Mouse (Mus musculus) heart, postnatal 25 days (tissue): ENCODE measurements around the gene Dvl3. TPM values are rescaled to one million over a fixed set of nuclear protein-coding genes. Genes with fewer than 3 reads are reported as not detected.

Source experiments
- DNase-seq: peaks from one replicate; pipeline ENCODE4 v3.0.0; 2022; ENCODE audit warnings: low spot score
- intact Hi-C: fragments of 180-260 bp; cut with DNase I; formaldehyde crosslinking; loops from one replicate; pipeline ENCODE4 v1.15.1; 2025
- total RNA-seq, 2 experiments: library from RNA; stranded (reverse); gene quantifications; 2 replicates each; pipeline ENCODE4 v1.2.3; 2021

Dvl3 gene
- total RNA-seq, 2 experiments from 2014 or later = 44.9 to 46.8 TPM

- intact Hi-C loops = loop anchor here (10.0 kb wide), 1 partner anchor 701 kb away; no protein-coding TSS in a partner anchor
- DNase-seq = no peak
These were observed 23.3 kb upstream of the Dvl3 start for GRCm38 (mm10) chr16:20493452-20493851.

- intact Hi-C loops = loop anchor here (1.0 to 10.0 kb wide), 4 partner anchors 50 to 698 kb away; partner anchors contain the start of gene Abcf3
- no peak for DNase-seq
These were observed 19.8 kb upstream of the Dvl3 start for GRCm38 (mm10) chr16:20496671-20497600.

GRCm38 (mm10) chr16:20497980-20498676 is 18.7 kb upstream of the Dvl3 start:
- intact Hi-C loops = loop anchor here (2.0 to 10.0 kb wide), 3 partner anchors 49 to 697 kb away; partner anchors contain the start of gene Abcf3
- DNase-seq = no peak

GRCm38 (mm10) chr16:20498677-20499475 is 17.9 kb upstream of the Dvl3 start, which contains the start of gene Eif2b5:
Gene Eif2b5, plus strand, starts transcription at chr16:20498817.
- intact Hi-C loops = loop anchor here (1.0 to 10.0 kb wide), 3 partner anchors 16 to 696 kb away; partner anchors contain the start of gene Abcf3
- peak; percentile 86 for DNase-seq

GRCm38 (mm10) chr16:20506000-20506399 is 10.8 kb upstream of the Dvl3 start:
- intact Hi-C loops = no loop called here
- DNase-seq = no peak

GRCm38 (mm10) chr16:20509349-20509748 is 7.4 kb upstream of the Dvl3 start:
- DNase-seq = no peak
- intact Hi-C loops = no loop called here

- DNase-seq = no peak
- intact Hi-C loops = no loop called here
These were observed 5.4 kb upstream of the Dvl3 start for GRCm38 (mm10) chr16:20511277-20511847.

- intact Hi-C loops = loop anchor here (5.0 kb wide), 1 partner anchor 96 kb away; the partner anchor contains the start of genes Alg3, Eef1akmt4 and Gm49333
These were observed 750 bp upstream of the Dvl3 start for GRCm38 (mm10) chr16:20516032-20516431.

GRCm38 (mm10) chr16:20517216-20517615 is 434 bp downstream of the Dvl3 start:
- intact Hi-C loops = loop anchor here (5.0 kb wide), 1 partner anchor 95 kb away; the partner anchor contains the start of genes Alg3, Eef1akmt4 and Gm49333
- no peak for DNase-seq

More at GRCm38 (mm10) chr16:20516032-20516431, 750 bp upstream of the Dvl3 start:
- no peak for DNase-seq

- intact Hi-C loops = loop anchor here (2.0 to 5.0 kb wide), 2 partner anchors 15 to 94 kb away; partner anchors contain the start of genes Alg3, Eef1akmt4 and Gm49333
- DNase-seq = no peak
These were observed 1.1 kb downstream of the Dvl3 start for GRCm38 (mm10) chr16:20517701-20518374.

GRCm38 (mm10) chr16:20523886-20524285 is 7.1 kb downstream of the Dvl3 start:
- intact Hi-C loops = no loop called here

GRCm38 (mm10) chr16:20528779-20529178 is 12.0 kb downstream of the Dvl3 start:
- intact Hi-C loops = no loop called here
- no peak for DNase-seq

More at GRCm38 (mm10) chr16:20523886-20524285, 7.1 kb downstream of the Dvl3 start:
- DNase-seq = no peak

GRCm38 (mm10) chr16:20529375-20529774 is 12.6 kb downstream of the Dvl3 start:
- DNase-seq = no peak
- intact Hi-C loops = no loop called here

- intact Hi-C loops = no loop called here
- DNase-seq = no peak
These were observed 14.2 kb downstream of the Dvl3 start for GRCm38 (mm10) chr16:20530941-20531340.

GRCm38 (mm10) chr16:20534617-20535295 is 18.0 kb downstream of the Dvl3 start:
- no peak for DNase-seq
- intact Hi-C loops = loop anchor here (5.0 kb wide), 1 partner anchor 183 kb away; the partner anchor contains the start of genes Clcn2 and Polr2h

GRCm38 (mm10) chr16:20535296-20536080 is 18.7 kb downstream of the Dvl3 start, which contains the start of gene Ap2m1:
Gene Ap2m1, plus strand, starts transcription at chr16:20535478.
- intact Hi-C loops = loop anchor here (5.0 kb wide), 1 partner anchor 182 kb away; the partner anchor contains the start of genes Clcn2 and Polr2h
- peak; percentile 92 for DNase-seq
